Mouse (Mus musculus) cerebellum, postnatal 36 days (tissue): ENCODE measurements around the gene Olfr90.
A peak's percentile ranks its signal among the peaks of the same experiment; 100 is the strongest.

Experiments
- DNase-seq, 2 experiments: peaks; one replicate each; pipeline ENCODE4 v3.0.0; 2021 to 2022; ENCODE audit warnings: mixed read lengths in 2 of 2

Gene Olfr90

GRCm38 (mm10) chr17:37061435-37061834 lies 26.9 kb downstream of the Olfr90 start:
- no peak for DNase-seq

GRCm38 (mm10) chr17:37056957-37057356 lies 31.3 kb downstream of the Olfr90 start:
- no peak for DNase-seq

- no peak for DNase-seq
These were observed 36.6 kb downstream of the Olfr90 start for GRCm38 (mm10) chr17:37051745-37052144.

- DNase-seq, result peak in 1 of 2 experiments; percentile 40
These were observed 37.4 kb downstream of the Olfr90 start for GRCm38 (mm10) chr17:37050876-37051275.

GRCm38 (mm10) chr17:37050399-37050798 lies 37.9 kb downstream of the Olfr90 start:
- DNase-seq, result peak; percentile 92 to 93

- DNase-seq, result peak; percentile 85 to 90
These were observed 38.6 kb downstream of the Olfr90 start for GRCm38 (mm10) chr17:37049570-37050310.

- DNase-seq, result peak in 1 of 2 experiments; percentile 11
These were observed 39.9 kb downstream of the Olfr90 start for GRCm38 (mm10) chr17:37048383-37048782.

GRCm38 (mm10) chr17:37047981-37048380 lies 40.3 kb downstream of the Olfr90 start:
- DNase-seq, result no peak

GRCm38 (mm10) chr17:37047332-37047976 lies 40.8 kb downstream of the Olfr90 start:
- peak in 1 of 2 experiments; percentile 22 for DNase-seq

- peak; percentile 61 to 74 for DNase-seq
These were observed 41.8 kb downstream of the Olfr90 start for GRCm38 (mm10) chr17:37046312-37047112.

GRCm38 (mm10) chr17:37045611-37046311 lies 42.5 kb downstream of the Olfr90 start, which contains the start of gene Gabbr1:
Gabbr1 (plus strand) TSS chr17:37045966.
- DNase-seq, result peak; percentile 79 to 87

GRCm38 (mm10) chr17:37044651-37045244 lies 43.6 kb downstream of the Olfr90 start:
- no peak for DNase-seq

- DNase-seq, result no peak
These were observed 49.0 kb downstream of the Olfr90 start for GRCm38 (mm10) chr17:37039127-37039894.
